Mouse (Mus musculus) splenic B cell, adult 2 months (primary cell): ENCODE measurements at regions not wholly inside any gene's neighbourhood (a gene's known extent, or its start where the extent isn't known, plus 50 kb on each side); places are given as distances from the start of the nearest gene placed in this dataset.
A peak's percentile ranks its signal among the peaks of the same experiment; 100 is the strongest.
"Not testable (repeated sequence)": the region's sequence is repeated elsewhere in the genome, so short reads cannot be mapped to it uniquely, and the experiment has no call there.

ENCODE experiments used
- DNase-seq: peaks from one replicate; pipeline ENCODE4 v3.0.0-alpha.2; 2011; ENCODE audit warnings: low read depth, low spot score
- H3K27me3 ChIP-seq: 2 replicates; pipeline ENCODE4 v1.6.1; 2012; ENCODE audit warnings: mild to moderate bottlenecking, low read length, moderate library complexity, mixed read lengths; ENCODE audit not compliant: control insufficient read depth, poor library complexity, insufficient read depth, severe bottlenecking
- H3K36me3 ChIP-seq: 2 replicates; pipeline ENCODE4 v1.6.1; 2012; ENCODE audit warnings: mild to moderate bottlenecking, low read length, moderate library complexity, mixed read lengths; ENCODE audit not compliant: control insufficient read depth, poor library complexity, insufficient read depth, severe bottlenecking

DNA sequence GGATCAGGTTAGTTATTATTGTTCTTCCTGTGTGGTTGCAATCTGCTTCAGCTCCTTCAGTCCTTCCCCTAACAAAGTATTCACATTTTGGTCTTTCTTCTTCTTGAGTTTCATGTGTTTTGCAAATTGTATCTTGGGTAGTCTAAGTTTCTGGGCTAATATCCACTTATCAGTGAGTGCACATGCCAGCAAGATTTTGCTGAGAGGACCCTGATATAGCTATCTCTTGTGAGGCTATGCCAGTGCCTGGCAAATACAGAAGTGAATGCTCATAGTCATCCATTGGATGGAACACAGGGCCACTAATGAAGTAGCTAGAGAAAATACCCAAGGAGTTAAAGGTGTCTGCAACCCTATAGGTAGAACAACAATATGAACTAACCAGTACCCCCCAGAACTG, 1053.0 kb upstream of the Nova1 start:
- not testable (repeated sequence) for H3K27me3 ChIP-seq, DNase-seq, H3K36me3 ChIP-seq

DNA sequence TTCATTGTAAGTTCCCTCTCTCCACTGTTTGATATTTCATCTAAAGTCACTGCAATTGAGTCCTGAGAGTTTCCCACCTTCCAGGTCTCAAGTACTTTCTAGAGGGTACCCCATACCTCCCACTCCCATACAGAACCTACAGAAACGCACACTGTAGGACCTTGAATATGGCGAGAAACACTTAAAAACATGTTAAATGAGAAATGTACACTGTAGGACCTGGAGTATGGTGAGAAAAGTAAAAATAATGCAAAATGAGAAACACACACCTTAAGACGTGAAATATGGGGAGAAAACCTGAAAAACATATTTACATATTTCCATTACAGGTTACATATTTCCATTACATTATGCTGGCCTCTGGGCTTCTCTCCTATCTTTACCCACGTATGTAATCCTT, 1015.1 kb upstream of the Nova1 start:
- peak; percentile 1 for DNase-seq
- Histone ChIP-seq H3K36me3 (no peaks in the 10 kb centered on the region), H3K27me3 (no peaks in the 10 kb centered on the region)
